Mouse (Mus musculus) hindbrain, embryonic 15.5 days (tissue): ENCODE measurements around the gene A230072I06Rik. TPM values are rescaled to one million over a fixed set of nuclear protein-coding genes. Genes with fewer than 3 reads are reported as not detected.

Experiments
- ATAC-seq: fragments of 200-750 bp; cut with Nextera tagmentation; 2 replicates; pipeline ENCODE4 v1.8.0; 2017; ENCODE audit warnings: low read depth, moderate number of reproducible peaks, moderate TSS enrichment; ENCODE audit not compliant: low FRiP score
- H3K27ac ChIP-seq: fragments of 300-500 bp; sonication (generic); replicated peaks from 2 replicates; pipeline ENCODE4 v1.5.1; 2015; ENCODE audit warnings: mild to moderate bottlenecking, inconsistent platforms
- H3K27me3 ChIP-seq: fragments of 300-500 bp; sonication (generic); 2 replicates; pipeline ENCODE4 v1.6.1; 2015; ENCODE audit warnings: control low read depth, inconsistent platforms
- H3K36me3 ChIP-seq: fragments of 300-500 bp; sonication (generic); 2 replicates; pipeline ENCODE4 v1.6.1; 2015; ENCODE audit warnings: control low read depth, inconsistent platforms
- H3K4me1 ChIP-seq: fragments of 300-500 bp; sonication (generic); replicated peaks from 2 replicates; pipeline ENCODE4 v1.6.1; 2015; ENCODE audit warnings: control low read depth, inconsistent platforms
- H3K4me2 ChIP-seq: fragments of 300-500 bp; sonication (generic); 2 replicates; pipeline ENCODE4 v1.6.1; 2015; ENCODE audit warnings: moderate library complexity, mild to moderate bottlenecking, inconsistent platforms
- H3K4me3 ChIP-seq: fragments of 300-500 bp; sonication (generic); 2 replicates; pipeline ENCODE4 v1.5.1; 2015; ENCODE audit warnings: mild to moderate bottlenecking, inconsistent platforms
- H3K9ac ChIP-seq: fragments of 300-500 bp; sonication (generic); 2 replicates; pipeline ENCODE4 v1.6.1; 2015; ENCODE audit warnings: inconsistent platforms
- H3K9me3 ChIP-seq: fragments of 300-500 bp; sonication (generic); 2 replicates; pipeline ENCODE4 v1.6.1; 2016; ENCODE audit warnings: control low read depth, inconsistent platforms
- WGBS: fragments of 180-500 bp; shearing (Covaris S2); methylation state at CpG from one replicate; pipeline ENCODE4 v1.1.7; 2015; 5-methylcytosine and 5-hydroxymethylcytosine counted together
- polyA plus RNA-seq: library from polyadenylated mRNA; unstranded; fragments of >200 nt; fragmentation: Nextera tagmentation; extraction: Ambion mirVana; gene quantifications from 2 replicates; pipeline ENCODE4 v1.2.1, GENCODE M21; 2015

A230072I06Rik gene
- 0.10 and 0.20 TPM in 2 replicates for polyA plus RNA-seq

- Histone ChIP-seq H3K27ac (no peak within 1 kb of the TSS), H3K9me3 (no peaks in the 10 kb centered on the region), H3K36me3 (no peaks in the 10 kb centered on the region), H3K9ac (no peak within 1 kb of the TSS), H3K27me3 (peaks cover 20% of the 10 kb centered on the region; the same call in 1 of the 2 replicates), H3K4me3 (no peak within 1 kb of the TSS), H3K4me1 (peaks cover 19% of the 10 kb centered on the region), H3K4me2 (no peak within 1 kb of the TSS)
- 37% methylated on average over 12 of the region's 12 CpGs for WGBS
- 0 out of 2 replicates have a peak, but pooled peaks have one; percentile 30 for ATAC-seq
Observed at GRCm38 (mm10) chr8:12278663-12279312, at the start of gene A230072I06Rik. TSS of gene A230072I06Rik (plus strand) at chr8:12278819.

DNA sequence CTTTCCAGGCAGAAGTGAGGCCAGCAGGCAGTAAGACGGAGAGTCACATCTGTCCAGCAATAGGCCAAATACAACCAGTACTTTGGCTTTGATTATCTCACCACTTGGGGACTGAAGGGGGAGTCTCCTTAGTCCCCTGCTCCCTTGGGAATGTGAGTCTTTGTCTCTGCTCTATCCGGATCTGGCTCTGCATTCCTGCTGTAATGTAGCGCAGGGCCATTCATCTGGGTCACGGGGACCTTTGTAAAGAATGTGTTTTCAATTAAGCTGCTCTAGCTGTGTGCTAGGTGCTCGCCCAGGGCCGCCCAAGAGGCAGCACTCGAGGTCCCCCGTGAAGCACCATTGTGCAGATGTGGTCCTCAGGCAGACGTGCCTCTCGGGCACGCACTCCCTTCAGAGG is 44.6 kb upstream of the A230072I06Rik start:
- Histone ChIP-seq H3K27me3 (no peaks in the 10 kb centered on the region; the same call in none of the 2 replicates), H3K9me3 (no peaks in the 10 kb centered on the region), H3K4me1 (no peaks in the 10 kb centered on the region), H3K4me2 (no peak overlapping the region), H3K9ac (no peak overlapping the region), H3K36me3 (no peaks in the 10 kb centered on the region), H3K4me3 (no peak overlapping the region), H3K27ac (no peak overlapping the region)
- 24% methylated on average over 11 of the region's 11 CpGs for WGBS
- no peak for ATAC-seq

GRCm38 (mm10) chr8:12238775-12239174 is 39.8 kb upstream of the A230072I06Rik start:
- H3K4me2 ChIP-seq: no peak overlapping the region
- no peak overlapping the region for H3K4me3 ChIP-seq
- no peak overlapping the region for H3K27ac ChIP-seq
- WGBS: 76% methylated on average over 7 of the region's 7 CpGs
- H3K9ac ChIP-seq: no peak overlapping the region
- no peaks in the 10 kb centered on the region for H3K9me3 ChIP-seq
- 0 out of 2 replicates have a peak, but pooled peaks cover 6% of the 10 kb centered on the region for H3K4me1 ChIP-seq
- no peaks in the 10 kb centered on the region for H3K36me3 ChIP-seq
- no peak for ATAC-seq
- peaks cover 4% of the 10 kb centered on the region for H3K27me3 ChIP-seq

DNA sequence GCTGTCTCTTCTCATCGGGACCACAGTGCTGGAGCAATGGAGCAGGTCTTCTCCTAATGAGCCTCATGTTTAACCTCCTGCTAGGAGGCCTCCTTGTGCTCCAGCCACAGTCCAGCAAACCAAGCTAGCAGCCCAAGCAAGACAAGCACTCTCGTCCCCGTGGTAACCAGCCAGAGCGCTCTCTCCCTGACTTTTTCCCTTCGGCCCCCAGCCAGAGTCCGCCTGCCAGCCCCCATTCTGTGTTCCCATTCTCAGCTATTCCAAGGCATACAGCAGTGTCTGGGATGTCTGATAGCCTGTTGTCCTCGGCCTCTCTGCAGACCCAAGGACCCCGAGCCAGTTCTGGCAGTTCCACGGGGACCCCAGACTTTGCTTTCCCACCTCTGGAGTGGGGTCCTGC is 38.5 kb upstream of the A230072I06Rik start:
- H3K4me1 ChIP-seq: 0 out of 2 replicates have a peak, but pooled peaks cover 6% of the 10 kb centered on the region
- no peak overlapping the region for H3K9ac ChIP-seq
- H3K9me3 ChIP-seq: no peaks in the 10 kb centered on the region
- peaks cover 4% of the 10 kb centered on the region; the same call in 1 of the 2 replicates for H3K27me3 ChIP-seq
- H3K4me2 ChIP-seq: no peak overlapping the region
- H3K4me3 ChIP-seq: no peak overlapping the region
- ATAC-seq: 0 out of 2 replicates have a peak, but pooled peaks have one; percentile 34
- no peak overlapping the region for H3K27ac ChIP-seq
- 44% methylated on average over 9 of the region's 9 CpGs for WGBS
- no peaks in the 10 kb centered on the region for H3K36me3 ChIP-seq

- H3K9ac ChIP-seq: no peak overlapping the region
- 0 out of 2 replicates have a peak, but pooled peaks cover 4% of the 10 kb centered on the region for H3K27me3 ChIP-seq
- no peak overlapping the region for H3K4me3 ChIP-seq
- no peaks in the 10 kb centered on the region for H3K36me3 ChIP-seq
- no peaks in the 10 kb centered on the region for H3K9me3 ChIP-seq
- H3K4me1 ChIP-seq: 0 out of 2 replicates have a peak, but pooled peaks cover 6% of the 10 kb centered on the region
- no peak overlapping the region for H3K27ac ChIP-seq
- no peak for ATAC-seq
- WGBS: 75% methylated on average over 1 of the region's 1 CpGs
- H3K4me2 ChIP-seq: no peak overlapping the region
Observed at GRCm38 (mm10) chr8:12243746-12244145, 34.9 kb upstream of the A230072I06Rik start.

DNA sequence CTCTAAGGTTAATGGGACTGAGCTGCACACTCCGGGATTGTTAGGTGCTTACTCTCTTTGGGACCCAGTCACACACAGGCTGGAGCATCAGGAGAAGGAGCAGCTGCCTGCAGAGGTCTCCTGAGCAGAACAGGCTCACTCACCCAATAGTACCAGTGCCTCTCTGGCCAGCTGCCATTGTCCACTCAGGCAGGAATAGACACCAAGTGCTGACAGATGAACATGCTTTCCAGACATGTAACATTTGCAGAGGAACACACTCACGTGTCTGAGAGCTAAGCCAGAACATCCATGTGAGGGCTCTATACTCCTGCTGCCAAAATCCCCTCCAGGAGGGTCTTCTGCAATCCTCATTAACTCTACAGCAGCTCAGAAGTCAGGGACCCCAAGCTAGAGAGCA is 18.7 kb upstream of the A230072I06Rik start:
- Histone ChIP-seq H3K36me3 (no peaks in the 10 kb centered on the region), H3K9ac (no peak overlapping the region), H3K9me3 (no peaks in the 10 kb centered on the region), H3K4me3 (no peak overlapping the region), H3K4me1 (no peaks in the 10 kb centered on the region), H3K27ac (no peak overlapping the region), H3K4me2 (no peak overlapping the region), H3K27me3 (peaks cover 21% of the 10 kb centered on the region)
- 80% methylated on average over 2 of the region's 2 CpGs for WGBS
- no peak for ATAC-seq

- Histone ChIP-seq H3K9me3 (no peaks in the 10 kb centered on the region), H3K4me3 (no peak overlapping the region), H3K9ac (no peak overlapping the region), H3K36me3 (no peaks in the 10 kb centered on the region), H3K27ac (no peak overlapping the region), H3K4me1 (no peaks in the 10 kb centered on the region), H3K27me3 (peaks cover 21% of the 10 kb centered on the region), H3K4me2 (no peak overlapping the region)
- WGBS: 67% methylated on average over 6 of the region's 6 CpGs
- no peak for ATAC-seq
Observed at GRCm38 (mm10) chr8:12260476-12261029, 18.1 kb upstream of the A230072I06Rik start.

DNA sequence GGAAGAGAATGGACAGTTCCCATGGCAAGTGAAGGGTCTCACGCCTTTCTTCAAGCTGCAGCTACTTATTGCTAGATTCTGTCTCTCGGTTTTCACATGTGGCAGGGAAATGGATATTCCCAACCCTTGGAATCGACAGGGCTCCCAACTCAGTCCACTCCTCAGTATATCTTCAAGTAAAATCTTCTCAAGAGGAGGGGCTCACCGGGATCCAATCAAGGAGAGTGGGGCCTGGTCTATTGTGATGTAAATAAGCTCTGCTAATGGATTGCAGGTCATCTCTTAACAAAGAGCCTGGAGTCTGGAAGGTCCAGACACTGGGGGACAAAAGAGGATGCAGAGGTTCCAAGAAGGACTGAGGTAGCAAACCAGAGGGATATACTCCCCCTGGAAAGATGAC is 17.1 kb upstream of the A230072I06Rik start:
- Histone ChIP-seq H3K27ac (no peak overlapping the region), H3K4me3 (no peak overlapping the region), H3K27me3 (peaks cover 29% of the 10 kb centered on the region), H3K4me1 (no peaks in the 10 kb centered on the region), H3K9me3 (no peaks in the 10 kb centered on the region), H3K4me2 (no peak overlapping the region), H3K9ac (no peak overlapping the region), H3K36me3 (no peaks in the 10 kb centered on the region)
- 46% methylated on average over 4 of the region's 4 CpGs for WGBS
- no peak for ATAC-seq

DNA sequence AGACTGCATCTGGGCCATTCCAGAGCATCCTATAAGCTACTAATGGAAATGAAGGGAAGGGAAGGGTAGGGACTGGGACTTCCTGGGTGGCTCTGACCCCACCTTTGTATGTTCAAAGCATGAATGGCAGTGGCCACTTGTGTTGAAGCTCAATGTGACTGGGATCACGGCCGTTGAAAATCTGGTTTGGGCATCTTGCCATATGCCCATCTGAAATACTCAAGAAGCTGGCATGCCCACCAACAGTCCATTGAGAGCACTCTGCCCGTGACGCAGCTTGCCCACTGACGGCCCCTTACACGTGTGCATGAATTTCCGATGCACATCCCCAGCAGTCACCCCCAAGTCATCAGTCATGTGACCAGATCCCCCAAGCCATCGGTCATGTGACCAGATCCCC is 13.6 kb upstream of the A230072I06Rik start:
- peaks cover 32% of the 10 kb centered on the region for H3K27me3 ChIP-seq
- H3K4me2 ChIP-seq: no peak overlapping the region
- H3K36me3 ChIP-seq: no peaks in the 10 kb centered on the region
- WGBS: 85% methylated on average over 8 of the region's 8 CpGs
- no peak overlapping the region for H3K4me3 ChIP-seq
- H3K9ac ChIP-seq: no peak overlapping the region
- H3K4me1 ChIP-seq: no peaks in the 10 kb centered on the region
- no peak overlapping the region for H3K27ac ChIP-seq
- ATAC-seq: no peak
- no peaks in the 10 kb centered on the region for H3K9me3 ChIP-seq

GRCm38 (mm10) chr8:12267863-12268262 is 10.8 kb upstream of the A230072I06Rik start:
- Histone ChIP-seq H3K4me3 (no peak overlapping the region), H3K36me3 (no peaks in the 10 kb centered on the region), H3K27me3 (peaks cover 39% of the 10 kb centered on the region), H3K4me1 (no peaks in the 10 kb centered on the region), H3K27ac (no peak overlapping the region), H3K9ac (no peak overlapping the region), H3K4me2 (no peak overlapping the region), H3K9me3 (no peaks in the 10 kb centered on the region)
- no peak for ATAC-seq
- 20% methylated on average over 5 of the region's 5 CpGs for WGBS

GRCm38 (mm10) chr8:12268306-12268829 is 10.3 kb upstream of the A230072I06Rik start:
- 13% methylated on average over 14 of the region's 14 CpGs for WGBS

GRCm38 (mm10) chr8:12279482-12280192 is 1.0 kb downstream of the A230072I06Rik start:
- H3K9me3 ChIP-seq: no peaks in the 10 kb centered on the region
- no peak for ATAC-seq
- no peaks in the 10 kb centered on the region for H3K36me3 ChIP-seq
- H3K4me2 ChIP-seq: no peak overlapping the region
- H3K9ac ChIP-seq: no peak overlapping the region
- H3K4me1 ChIP-seq: peaks cover 19% of the 10 kb centered on the region
- H3K27me3 ChIP-seq: peaks cover 20% of the 10 kb centered on the region; the same call in 1 of the 2 replicates
- H3K4me3 ChIP-seq: no peak overlapping the region
- no peak overlapping the region for H3K27ac ChIP-seq
- 61% methylated on average over 13 of the region's 13 CpGs for WGBS

More at GRCm38 (mm10) chr8:12268306-12268829, 10.3 kb upstream of the A230072I06Rik start:
- no peak overlapping the region for H3K9ac ChIP-seq
- H3K9me3 ChIP-seq: no peaks in the 10 kb centered on the region
- no peak overlapping the region for H3K27ac ChIP-seq
- H3K36me3 ChIP-seq: no peaks in the 10 kb centered on the region
- H3K4me3 ChIP-seq: no peak overlapping the region
- H3K4me1 ChIP-seq: no peaks in the 10 kb centered on the region
- H3K4me2 ChIP-seq: no peak overlapping the region
- ATAC-seq: peak; percentile 78; the same call in 1 of the 2 replicates
- H3K27me3 ChIP-seq: peaks cover 44% of the 10 kb centered on the region
